10 mouse cellular contexts compared by ENCODE assay signal in genomic region chr9:21791861-21792260, GRCm38 (mm10). TPM values are rescaled to one million over a fixed set of nuclear protein-coding genes. Genes with fewer than 3 reads are reported as not detected.
DNase-seq lines count a peak whose midpoint lies in the region; ATAC-seq lines count a peak whose summit lies in the region.
"Had no signal": no experiment of that assay in that cellular context is flagged by ENCODE, and none has a peak within 500 bp of the region (broad histone marks: within the 10 kb centered on the region; RNA-seq: fewer than 3 reads in every experiment).

No protein-coding gene starts in this region.

- no peak overlapping the region for H3K4me2 ChIP-seq in intestine, embryonic 16.5 days (ENCODE audit: low read depth, low read length)
- H3K4me2 ChIP-seq: liver, embryonic 15.5 days had no signal

- peaks cover 33% of the 10 kb centered on the region for H3K4me1 ChIP-seq in intestine, embryonic 16.5 days (ENCODE audit: control insufficient read depth, insufficient read depth, low read length)
- peaks cover 29% of the 10 kb centered on the region for H3K4me1 ChIP-seq in hindbrain, embryonic 10.5 days (replicated peaks)

- 59% methylated on average over 8 of the region's 8 CpGs for whole genome bisulfite sequencing in intestine, embryonic 16.5 days
- WGBS in hindbrain, embryonic 10.5 days = 93% methylated on average over 8 of the region's 8 CpGs

- peak; percentile 55 for DNase-seq in left cerebral cortex, postnatal 4 days
- no peak for DNase-seq in left cerebral cortex, postnatal 25 days (ENCODE audit: low spot score in 2 of 2)
- DNase-seq in fibroblast of lung, adult 2 months (ENCODE audit: low read depth) = peak; percentile 87
- peak; percentile 86 for DNase-seq in skeletal muscle tissue, adult 2 months (ENCODE audit: low read depth, low spot score)
- no peak for DNase-seq in hindbrain, embryonic 10.5 days (ENCODE audit: low spot score)
- no peak for DNase-seq in thymus, adult 18-20 months
- DNase-seq in frontal cortex, adult 2 months (ENCODE audit: extremely low spot score in 1 of 2, low spot score in 1 of 2) = no peak

- no peaks in the 10 kb centered on the region for H3K27me3 ChIP-seq in intestine, embryonic 16.5 days (replicated peaks; ENCODE audit: control insufficient read depth, insufficient read depth, low read length)
- no peaks in the 10 kb centered on the region for H3K27me3 ChIP-seq in hindbrain, embryonic 10.5 days (ENCODE audit: insufficient read depth, poor library complexity, severe bottlenecking)

- peak overlapping the region; percentile 6; the same call in 1 of the 2 replicates for H3K9ac ChIP-seq in intestine, embryonic 16.5 days (ENCODE audit: low read depth, low read length)
- H3K9ac ChIP-seq: liver, embryonic 15.5 days had no signal

- ATAC-seq in intestine, embryonic 16.5 days = peak; percentile 63

- H3K36me3 ChIP-seq in intestine, embryonic 16.5 days (ENCODE audit: control insufficient read depth, insufficient read depth, low read length) = peaks cover 17% of the 10 kb centered on the region
- peaks cover 73% of the 10 kb centered on the region for H3K36me3 ChIP-seq in hindbrain, embryonic 10.5 days

- H3K27ac ChIP-seq in intestine, embryonic 16.5 days (ENCODE audit: low read length) = peak overlapping the region; percentile 8
- no peak overlapping the region for H3K27ac ChIP-seq in hindbrain, embryonic 10.5 days
- H3K27ac ChIP-seq: liver, embryonic 15.5 days had no signal

- intact Hi-C loops in left cerebral cortex, postnatal 4 days (cut with DNase I) = no loop called here
- intact Hi-C loops in left cerebral cortex, postnatal 25 days (cut with DNase I) = no loop called here

- no peaks in the 10 kb centered on the region for H3K9me3 ChIP-seq in intestine, embryonic 16.5 days (ENCODE audit: control insufficient read depth, low read length)
- no peaks in the 10 kb centered on the region for H3K9me3 ChIP-seq in hindbrain, embryonic 10.5 days
- H3K9me3 ChIP-seq: liver, embryonic 15.5 days had no signal

- no peak overlapping the region for H3K4me3 ChIP-seq in intestine, embryonic 16.5 days (ENCODE audit: low read length)
- no peak overlapping the region for H3K4me3 ChIP-seq in hindbrain, embryonic 10.5 days
- H3K4me3 ChIP-seq: liver, embryonic 15.5 days had no signal

RNA-seq across cellular contexts. Expression of gene Kank2, which starts 6.7 kb away (rescaled TPM):
- 1 to 10 TPM; 8.7 to 9.7 TPM for total RNA-seq in left cerebral cortex, postnatal 4 days (2021)
- 1 to 10 TPM; 7.4 to 7.5 TPM for total RNA-seq in left cerebral cortex, postnatal 25 days (2021)
- polyA plus RNA-seq in intestine, embryonic 16.5 days (2015; fragmentation: Nextera tagmentation; extraction: Ambion mirVana) = 9.7 and 9.9 TPM in 2 replicates
- 10.0 and 11.0 TPM in 2 replicates for polyA plus RNA-seq in hindbrain, embryonic 10.5 days (2016; fragmentation: Nextera tagmentation; extraction: Ambion mirVana)
- polyA plus RNA-seq in frontal cortex, adult 2 months (2012; rRNA removed) = 7.9 and 8.0 TPM in 2 replicates

RNA-seq across cellular contexts. Expression of gene Spc24, which starts 31.8 kb away (rescaled TPM):
- total RNA-seq in left cerebral cortex, postnatal 4 days (2021) = 1 to 10 TPM; 4.9 to 5.9 TPM
- 1 to 10 TPM; 1.6 to 1.7 TPM for total RNA-seq in left cerebral cortex, postnatal 25 days (2021)
- 85.5 and 106 TPM in 2 replicates for polyA plus RNA-seq in intestine, embryonic 16.5 days (2015; fragmentation: Nextera tagmentation; extraction: Ambion mirVana)
- polyA plus RNA-seq in hindbrain, embryonic 10.5 days (2016; fragmentation: Nextera tagmentation; extraction: Ambion mirVana) = 132 and 165 TPM in 2 replicates
- 3.3 and 3.8 TPM in 2 replicates for polyA plus RNA-seq in frontal cortex, adult 2 months (2012; rRNA removed)

RNA-seq across cellular contexts. Expression of gene Angptl8, which starts 43.4 kb away (rescaled TPM):
- total RNA-seq in left cerebral cortex, postnatal 4 days (2021) = not detected
- total RNA-seq in left cerebral cortex, postnatal 25 days (2021) = not detected
- 17.3 and 18.4 TPM in 2 replicates for polyA plus RNA-seq in intestine, embryonic 16.5 days (2015; fragmentation: Nextera tagmentation; extraction: Ambion mirVana)
- 0.70 and 0.85 TPM in 2 replicates for polyA plus RNA-seq in hindbrain, embryonic 10.5 days (2016; fragmentation: Nextera tagmentation; extraction: Ambion mirVana)
- not detected in 2 replicates for polyA plus RNA-seq in frontal cortex, adult 2 months (2012; rRNA removed)
- polyA plus RNA-seq: embryonic facial prominence, embryonic 11.5 days had no signal

Comparison
In these comparisons a context has a peak if more than half of its experiments do, and no peak if none do; other contexts are left out.
1. DNase-seq: peak in left cerebral cortex, postnatal 4 days (single experiment), fibroblast of lung, adult 2 months (single experiment) and skeletal muscle tissue, adult 2 months (single experiment); none in left cerebral cortex, postnatal 25 days (0 of 2), hindbrain, embryonic 10.5 days (single experiment), thymus, adult 18-20 months (0 of 2) and frontal cortex, adult 2 months (0 of 2).
2. RNA of gene Spc24, which starts 31.8 kb away (polyA plus RNA-seq): 132 to 165 TPM in hindbrain, embryonic 10.5 days and 85.5 to 106 TPM in intestine, embryonic 16.5 days; 3.3 to 3.8 TPM in frontal cortex, adult 2 months; every median in the first group is over 10 times any median in the second.